Mouse (Mus musculus) layer of hippocampus, postnatal 36 days (tissue): ENCODE measurements around the gene Cxcl12. TPM values are rescaled to one million over a fixed set of nuclear protein-coding genes. Genes with fewer than 3 reads are reported as not detected.
A peak's percentile ranks its signal among the peaks of the same experiment; 100 is the strongest.

Experiments used
- DNase-seq, 2 experiments: peaks; one replicate each; pipeline ENCODE4 v3.0.0; 2022
- total RNA-seq, 2 experiments: library from RNA; stranded (reverse); gene quantifications; 2 replicates each; pipeline ENCODE4 v1.2.3; 2021

Cxcl12 gene
- total RNA-seq, 2 experiments from 2014 or later: 38.0 to 47.7 TPM

DNA sequence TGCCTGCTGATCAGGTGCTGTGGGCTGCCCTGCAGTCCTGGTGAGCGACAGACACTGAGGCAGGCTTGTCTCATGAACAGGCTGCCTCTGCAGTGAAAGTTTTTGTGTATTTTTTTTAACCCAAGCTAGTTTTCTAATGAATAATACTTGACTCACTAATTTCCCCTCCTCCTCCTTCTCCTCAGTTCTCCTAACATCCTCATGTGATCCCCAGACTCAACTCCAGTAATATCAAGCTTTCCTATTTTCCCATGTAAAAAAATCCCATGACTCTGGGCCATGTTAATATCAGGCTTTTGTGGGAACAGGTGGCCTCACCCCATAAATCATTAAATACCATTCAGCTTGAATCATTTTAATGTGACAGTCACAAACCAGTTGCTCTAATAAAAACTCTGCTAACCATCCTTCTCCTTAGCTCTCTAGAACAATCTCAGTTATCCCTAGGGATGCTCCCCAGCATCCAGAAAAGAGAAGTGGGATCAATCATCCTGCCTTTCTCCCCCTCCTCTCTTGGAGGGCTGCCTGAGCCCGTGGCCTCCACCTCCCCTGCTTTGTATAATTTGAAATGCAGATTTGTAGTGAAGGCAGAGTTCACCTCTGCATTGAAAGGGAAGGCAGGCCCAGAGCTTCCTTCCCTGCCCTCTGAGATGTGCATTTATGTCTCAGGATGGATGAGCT is 6.9 kb downstream of the Cxcl12 start:
- DNase-seq: no peak

DNA sequence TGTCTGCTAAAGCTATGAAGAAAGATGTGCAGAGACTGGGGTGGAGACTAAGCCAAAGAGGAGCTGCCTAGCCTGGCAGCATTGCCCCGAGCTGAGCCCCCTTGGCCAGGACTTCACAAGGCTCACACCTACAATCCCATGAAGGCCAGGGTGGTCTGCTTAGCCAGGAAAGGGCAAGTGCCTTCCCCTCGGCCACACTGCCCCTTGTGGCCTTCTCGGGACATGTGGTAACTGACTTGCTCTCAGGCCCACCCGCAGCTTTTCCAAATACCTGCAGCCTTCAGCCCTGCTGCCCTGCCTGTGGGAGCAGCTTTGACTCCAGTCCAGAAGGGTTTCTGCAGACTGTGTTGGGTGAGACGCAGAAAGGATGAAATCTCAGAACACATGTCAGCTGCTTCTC is 8.1 kb downstream of the Cxcl12 start:
- DNase-seq: no peak

- no peak for DNase-seq
Observed at GRCm38 (mm10) chr6:117180303-117180702, 12.0 kb downstream of the Cxcl12 start.

- no peak for DNase-seq
Observed at GRCm38 (mm10) chr6:117185381-117185780, 17.0 kb downstream of the Cxcl12 start.

DNA sequence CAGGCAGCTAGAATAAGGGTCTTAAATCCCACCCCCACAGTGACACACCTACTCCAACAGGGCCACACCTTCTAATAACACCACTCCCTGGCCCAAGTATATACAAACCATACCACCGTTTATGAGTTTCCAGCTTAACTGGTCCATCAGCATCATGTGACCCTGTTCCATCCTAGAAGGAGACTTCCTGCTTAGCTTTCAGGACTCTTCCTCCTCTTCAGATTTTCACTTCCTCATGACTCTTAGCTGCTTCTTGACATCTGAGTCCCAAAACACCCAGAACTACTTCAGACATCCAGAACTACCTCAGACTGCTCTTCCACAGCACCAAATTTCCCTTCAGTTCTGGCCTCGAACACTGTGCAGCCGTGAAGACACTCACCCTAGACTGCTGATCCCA is 22.1 kb downstream of the Cxcl12 start:
- no peak for DNase-seq

DNA sequence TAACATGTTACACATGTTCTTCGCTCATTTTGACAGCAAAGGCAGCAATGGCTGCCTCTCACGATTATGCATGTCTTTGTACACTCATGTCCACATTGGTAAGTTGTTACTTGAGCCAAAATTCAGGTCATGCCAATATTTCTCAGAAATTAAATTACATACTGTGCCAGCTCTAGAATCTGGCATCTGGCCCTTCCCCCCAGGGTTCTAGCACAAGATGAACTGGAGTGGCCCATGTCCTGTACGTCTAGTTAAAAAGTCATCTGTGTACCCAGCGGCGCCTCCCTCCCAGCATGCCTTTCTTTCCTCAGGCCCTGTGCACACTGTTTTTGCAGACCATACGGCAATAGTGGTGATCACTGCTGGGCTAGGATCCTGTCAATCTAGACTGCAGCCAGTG is 23.4 kb downstream of the Cxcl12 start:
- DNase-seq: no peak

- DNase-seq: no peak
Observed at GRCm38 (mm10) chr6:117192678-117193077, 24.3 kb downstream of the Cxcl12 start.

GRCm38 (mm10) chr6:117195270-117195669 is 26.9 kb downstream of the Cxcl12 start:
- DNase-seq: no peak

GRCm38 (mm10) chr6:117198871-117199270 is 30.5 kb downstream of the Cxcl12 start:
- no peak for DNase-seq

DNA sequence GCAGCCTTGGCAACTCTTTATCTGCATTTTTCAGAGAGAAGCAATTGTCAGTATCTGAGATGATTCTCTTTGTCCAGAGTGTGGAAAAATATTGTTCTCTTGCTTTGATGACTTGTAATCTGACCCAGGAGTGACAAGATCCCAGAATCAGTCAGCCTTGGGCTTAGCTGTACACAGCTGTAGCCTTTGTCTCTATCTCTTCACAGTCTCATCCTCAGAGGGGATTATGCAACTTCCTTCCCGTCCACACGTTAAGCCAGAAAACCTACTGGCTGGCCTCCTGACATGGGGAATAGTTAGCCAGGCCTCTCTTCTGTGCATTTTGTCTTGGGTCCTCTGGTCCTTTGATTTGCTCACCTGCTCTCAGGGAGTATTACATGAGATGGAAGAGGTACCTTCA is 31.4 kb downstream of the Cxcl12 start:
- DNase-seq: no peak

DNA sequence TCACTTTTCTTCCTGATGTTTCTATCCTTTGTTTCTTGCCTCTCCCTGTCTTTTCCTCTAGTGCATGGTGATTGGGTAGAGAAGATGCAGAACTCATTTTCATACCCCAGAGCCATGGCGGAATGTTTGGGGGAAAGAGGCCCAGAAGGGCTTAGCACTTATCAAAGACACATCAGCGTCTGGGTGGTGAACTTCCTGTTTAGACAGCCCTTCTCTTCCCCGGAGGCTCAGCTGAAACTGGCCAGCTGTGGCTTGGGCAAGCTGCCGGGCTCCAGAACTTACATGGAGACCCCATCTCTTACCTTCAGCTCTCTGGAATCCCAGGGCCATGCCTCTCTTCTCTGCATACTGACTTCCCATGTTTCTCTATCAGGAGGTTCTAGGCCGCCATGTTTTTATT is 32.6 kb downstream of the Cxcl12 start:
- no peak for DNase-seq

GRCm38 (mm10) chr6:117201396-117201795 is 33.1 kb downstream of the Cxcl12 start:
- no peak for DNase-seq

DNA sequence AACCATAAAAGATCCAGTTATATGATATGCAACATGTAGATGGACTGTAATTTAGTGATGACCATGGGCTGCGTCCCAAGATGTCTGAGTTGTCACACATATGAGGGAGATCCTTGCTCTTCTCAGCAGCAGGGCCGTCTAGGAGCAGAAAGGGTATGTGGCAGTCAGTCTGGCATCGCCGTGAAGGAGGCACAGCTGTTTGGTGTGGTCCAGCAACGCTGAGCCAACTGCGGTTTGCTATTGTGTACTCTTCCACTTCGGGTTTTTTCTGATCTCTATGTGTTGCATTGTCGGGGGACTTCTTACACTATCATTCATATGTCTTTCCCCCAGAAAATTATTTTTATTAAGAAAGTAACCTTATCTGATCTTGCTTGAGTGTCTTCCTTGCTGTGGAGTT is 33.5 kb downstream of the Cxcl12 start:
- DNase-seq: no peak

- DNase-seq: no peak
Observed at GRCm38 (mm10) chr6:117202856-117203400, 34.6 kb downstream of the Cxcl12 start.

DNA sequence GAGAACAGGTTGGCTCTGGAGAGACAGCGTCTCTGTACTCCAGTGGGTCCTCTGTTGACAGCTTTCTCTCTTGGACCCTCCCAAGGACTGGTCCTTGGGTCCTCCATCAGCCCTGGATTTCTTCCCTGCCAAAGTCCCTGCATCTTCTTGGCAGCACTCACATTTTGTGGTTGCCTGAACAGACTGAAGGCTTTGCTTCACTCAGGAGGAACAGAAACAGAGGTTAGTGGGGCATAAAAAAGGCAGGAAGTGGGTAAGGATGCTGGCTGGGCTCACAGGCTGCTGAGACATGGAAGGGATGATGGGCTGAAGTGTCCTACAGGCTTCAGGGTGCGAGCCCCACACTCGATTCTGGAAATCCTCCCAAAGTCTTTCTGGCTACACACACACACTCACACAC is 35.8 kb downstream of the Cxcl12 start:
- no peak for DNase-seq

DNA sequence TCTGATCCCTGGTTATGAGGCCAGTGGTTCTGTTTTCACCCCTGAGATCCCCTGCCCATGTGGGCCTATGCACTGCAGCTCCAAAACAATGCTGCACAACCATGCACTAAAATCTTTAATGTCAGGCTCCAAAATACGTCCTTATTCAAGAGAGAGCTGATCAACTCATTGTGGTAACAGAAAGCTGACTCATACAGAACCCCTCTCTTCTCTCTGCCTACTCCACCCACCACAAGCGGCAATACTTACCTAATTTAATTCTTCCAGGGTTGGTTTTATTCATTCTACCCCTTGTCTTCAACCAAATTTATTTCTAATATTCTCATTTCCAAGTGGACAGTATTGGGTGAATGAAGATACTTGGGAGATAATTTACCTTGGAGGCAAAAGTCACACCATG is 38.5 kb downstream of the Cxcl12 start:
- DNase-seq: no peak

GRCm38 (mm10) chr6:117207289-117207688 is 39.0 kb downstream of the Cxcl12 start:
- no peak for DNase-seq

- no peak for DNase-seq
Observed at GRCm38 (mm10) chr6:117210086-117210485, 41.8 kb downstream of the Cxcl12 start.

DNA sequence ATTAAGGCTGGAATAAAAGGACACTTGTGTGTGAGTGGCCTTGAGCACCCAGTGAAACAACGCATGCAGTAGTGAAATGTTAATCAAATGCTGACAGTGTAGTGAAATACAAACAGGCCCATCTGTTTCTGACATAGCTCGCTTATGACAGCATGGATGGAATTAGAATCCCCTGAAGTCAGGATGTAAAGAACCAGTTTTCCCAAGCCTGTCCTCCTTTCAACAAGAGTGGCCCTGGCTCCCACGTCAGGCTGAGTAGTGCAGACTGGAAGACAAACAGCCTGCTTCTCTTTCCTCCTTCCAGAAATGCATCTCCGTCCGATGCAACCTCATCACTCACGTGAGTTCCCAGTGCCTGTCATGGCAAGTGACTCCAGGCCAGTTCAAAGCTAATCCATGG is 42.2 kb downstream of the Cxcl12 start:
- no peak for DNase-seq

DNA sequence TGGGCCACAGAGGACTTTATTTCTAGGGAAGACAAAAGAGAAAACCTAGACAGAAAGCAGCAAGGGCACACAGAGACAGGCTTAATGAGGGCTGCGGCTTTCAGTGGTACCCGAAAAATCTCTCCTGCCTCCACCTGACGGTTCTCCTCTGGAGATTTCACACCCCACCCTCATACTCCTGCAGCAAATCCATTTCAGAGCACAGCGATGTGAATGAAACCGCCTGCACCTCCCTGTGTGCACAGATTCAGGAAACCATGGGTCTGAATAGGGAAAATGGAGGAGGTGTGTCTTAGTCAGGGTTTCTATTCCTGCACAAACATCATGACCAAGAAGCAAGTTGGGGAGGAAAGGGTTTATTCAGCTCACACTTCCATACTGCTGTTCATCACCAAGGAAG is 46.2 kb downstream of the Cxcl12 start:
- no peak for DNase-seq

DNA sequence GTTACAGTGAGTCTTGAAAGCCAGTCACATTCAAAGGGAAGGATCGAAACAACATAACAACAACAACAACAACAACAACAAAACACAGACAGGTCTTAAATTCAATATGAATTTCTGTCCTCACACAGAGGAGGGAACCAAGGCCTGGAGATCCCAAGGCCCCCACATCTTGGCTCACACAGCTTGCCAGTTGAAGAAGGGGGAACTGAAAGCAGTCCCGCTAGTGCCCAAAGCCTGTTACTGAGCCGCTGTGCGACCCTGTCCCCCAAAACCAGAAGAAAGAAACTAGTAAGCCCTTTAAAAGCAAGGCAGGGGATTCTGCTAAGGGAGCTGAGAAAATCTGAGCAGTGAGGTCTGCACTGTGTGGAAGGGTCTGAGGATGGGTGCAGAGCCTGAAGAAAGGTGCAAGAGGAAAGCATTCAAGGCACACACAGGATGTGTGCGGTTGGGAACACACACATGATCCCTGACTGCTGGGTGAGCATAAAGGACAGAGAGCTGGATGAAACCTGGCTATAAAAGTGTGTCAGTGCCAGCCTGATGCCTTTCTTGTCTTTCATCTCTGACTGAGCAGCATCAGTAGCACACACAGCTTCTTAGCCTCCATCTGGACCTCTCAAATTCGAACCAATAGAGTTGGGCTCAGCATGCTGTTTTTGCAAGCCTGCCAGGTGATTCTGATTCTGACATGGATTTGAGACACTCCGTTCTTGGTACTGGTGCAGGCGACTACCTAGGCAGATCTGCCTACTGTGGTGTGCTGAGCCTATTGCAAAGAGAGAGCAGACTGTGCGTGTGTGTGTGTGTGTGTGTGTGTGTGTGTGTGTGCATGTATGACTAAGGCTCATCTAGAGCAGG is 50.3 kb downstream of the Cxcl12 start:
- peak; percentile 34 to 39 for DNase-seq

GRCm38 (mm10) chr6:117219300-117219680 is 51.0 kb downstream of the Cxcl12 start:
- DNase-seq: no peak

- DNase-seq: no peak
Observed at GRCm38 (mm10) chr6:117219911-117220481, 51.7 kb downstream of the Cxcl12 start.
